ENCODE assay signal across 7 mouse cellular contexts in genomic region chr6:54204931-54205330, GRCm38 (mm10).
DNase-seq lines count a peak whose midpoint lies in the region; ATAC-seq and TF ChIP-seq lines count a peak whose summit lies in the region.

No protein-coding gene starts in this region.

- no peak overlapping the region for H3K4me3 ChIP-seq in kidney, adult 2 months (ENCODE audit: insufficient read depth, low read depth, low read length)
- H3K4me3 ChIP-seq in small intestine, adult 2 months (ENCODE audit: low read depth, low read length): no peak overlapping the region

- H3K36me3 ChIP-seq in kidney, adult 2 months (ENCODE audit: control insufficient read depth, insufficient read depth, low read length): no peaks in the 10 kb centered on the region
- H3K36me3 ChIP-seq in small intestine, adult 2 months (ENCODE audit: control insufficient read depth, insufficient read depth, low read length): no peaks in the 10 kb centered on the region

- 0 out of 2 replicates have a peak, but pooled peaks have one; percentile 36 for ATAC-seq in common myeloid progenitor, adult 5-6 weeks (replicated peaks; ENCODE audit: low read depth, poor library complexity, severe bottlenecking)

- peak; percentile 76 for TF ChIP-seq CTCF in kidney, adult 2 months (conservative IDR thresholded peaks at IDR 0.05; ENCODE audit: insufficient read depth, insufficient read length, low read depth, low read length)
- peak; percentile 28; the same call in 1 of the 2 replicates for TF ChIP-seq CTCF in small intestine, adult 2 months (IDR thresholded peaks at IDR 0.05; ENCODE audit: extremely low read depth, insufficient read length, insufficient replicate concordance, low read depth, low read length)

- WGBS in kidney, adult 2 months: 40% methylated on average over 2 of the region's 2 CpGs
- 43% methylated on average over 2 of the region's 2 CpGs for WGBS in small intestine, adult 2 months

- no peak for TF ChIP-seq POLR2A in kidney, adult 2 months (IDR thresholded peaks at IDR 0.05; ENCODE audit: low read depth, low read length)
- no peak for TF ChIP-seq POLR2A in small intestine, adult 2 months (IDR thresholded peaks at IDR 0.05; ENCODE audit: low read depth, low read length)

- no peaks in the 10 kb centered on the region for H3K27me3 ChIP-seq in kidney, adult 2 months (replicated peaks; ENCODE audit: control insufficient read depth, insufficient read depth, low read length)
- H3K27me3 ChIP-seq in small intestine, adult 2 months (ENCODE audit: control insufficient read depth, insufficient read depth, low read length): no peaks in the 10 kb centered on the region

- no peak overlapping the region for H3K27ac ChIP-seq in kidney, adult 2 months (ENCODE audit: insufficient read depth, low read depth, low read length)
- H3K27ac ChIP-seq in small intestine, adult 2 months (ENCODE audit: insufficient read depth, low read depth, low read length): no peak overlapping the region

- peaks cover 24% of the 10 kb centered on the region for H3K4me1 ChIP-seq in kidney, adult 2 months (ENCODE audit: control insufficient read depth, insufficient read depth, low read length)
- H3K4me1 ChIP-seq in small intestine, adult 2 months (ENCODE audit: control insufficient read depth, insufficient read depth, insufficient read length, low read length): peaks cover 14% of the 10 kb centered on the region

- peak; percentile 33 to 61 for DNase-seq in lung, adult 18-20 months
- DNase-seq in lung, postnatal 4 days: no peak
- peak; percentile 68 for DNase-seq in kidney, adult 2 months
- DNase-seq in adrenal gland, adult (ENCODE audit: inconsistent age in 2 of 2, low spot score in 1 of 2): no peak
- no peak for DNase-seq in adrenal gland, adult 18-20 months (ENCODE audit: low spot score in 2 of 2)

Comparison
In these comparisons a context has a peak if more than half of its experiments do, and no peak if none do; other contexts are left out.
1. DNase-seq: peak in lung, adult 18-20 months (2 of 2) and kidney, adult 2 months (single experiment); none in lung, postnatal 4 days (0 of 2), adrenal gland, adult (0 of 2) and adrenal gland, adult 18-20 months (0 of 2).